Mouse (Mus musculus) neural tube, embryonic 13.5 days (tissue): ENCODE measurements around the gene Wnt7a. TPM values are rescaled to one million over a fixed set of nuclear protein-coding genes. Genes with fewer than 3 reads are reported as not detected.
A peak's percentile ranks its signal among the peaks of the same experiment; 100 is the strongest.

Experiments
- ATAC-seq: fragments of 200-750 bp; cut with Nextera tagmentation; 2 replicates; pipeline ENCODE4 v1.8.0; 2017; ENCODE audit warnings: low read depth, mild to moderate bottlenecking, moderate TSS enrichment, moderate library complexity
- H3K27ac ChIP-seq: fragments of 300-500 bp; sonication (generic); replicated peaks from 2 replicates; pipeline ENCODE4 v1.5.1; 2015; ENCODE audit warnings: moderate library complexity, mild to moderate bottlenecking, inconsistent platforms
- H3K27me3 ChIP-seq: fragments of 300-500 bp; sonication (generic); 2 replicates; pipeline ENCODE4 v1.6.1; 2015; ENCODE audit warnings: mild to moderate bottlenecking, inconsistent platforms
- H3K36me3 ChIP-seq: fragments of 300-500 bp; sonication (generic); 2 replicates; pipeline ENCODE4 v1.6.1; 2015; ENCODE audit warnings: mild to moderate bottlenecking, inconsistent platforms
- H3K4me1 ChIP-seq: fragments of 300-500 bp; sonication (generic); replicated peaks from 2 replicates; pipeline ENCODE4 v1.6.1; 2015; ENCODE audit warnings: inconsistent platforms
- H3K4me2 ChIP-seq: fragments of 300-500 bp; sonication (generic); 2 replicates; pipeline ENCODE4 v1.6.1; 2015; ENCODE audit warnings: inconsistent platforms, mild to moderate bottlenecking, moderate library complexity
- H3K4me3 ChIP-seq: fragments of 300-500 bp; sonication (generic); 2 replicates; pipeline ENCODE4 v1.5.1; 2015; ENCODE audit warnings: mild to moderate bottlenecking, inconsistent platforms
- H3K9ac ChIP-seq: fragments of 300-500 bp; sonication (generic); 2 replicates; pipeline ENCODE4 v1.6.1; 2015; ENCODE audit warnings: moderate library complexity, mild to moderate bottlenecking, inconsistent platforms
- H3K9me3 ChIP-seq: fragments of 300-500 bp; sonication (generic); 2 replicates; pipeline ENCODE4 v1.6.1; 2016; ENCODE audit warnings: inconsistent platforms
- WGBS: fragments of 180-500 bp; shearing (Covaris S2); methylation state at CpG from one replicate; pipeline ENCODE4 v1.1.7; 2015; 5-methylcytosine and 5-hydroxymethylcytosine counted together
- polyA plus RNA-seq: library from polyadenylated mRNA; unstranded; fragments of >200 nt; fragmentation: Nextera tagmentation; extraction: Ambion mirVana; gene quantifications from 2 replicates; pipeline ENCODE4 v1.2.1, GENCODE M21; 2015

The Wnt7a gene
- 10.1 and 10.4 TPM in 2 replicates for polyA plus RNA-seq

- Histone ChIP-seq H3K27ac (peak within 1 kb of the TSS; percentile 43), H3K9me3 (no peaks in the 10 kb centered on the region), H3K4me2 (peak within 1 kb of the TSS; percentile 89), H3K27me3 (peaks cover 65% of the 10 kb centered on the region), H3K36me3 (peaks cover 8% of the 10 kb centered on the region; the same call in 1 of the 2 replicates), H3K4me1 (peaks cover 28% of the 10 kb centered on the region), H3K4me3 (peak within 1 kb of the TSS; percentile 67), H3K9ac (peak within 1 kb of the TSS; percentile 76)
- under 1% methylated on average over 37 of the region's 51 CpGs for WGBS
- ATAC-seq: peak; percentile 68
These were observed at the start of gene Wnt7a for GRCm38 (mm10) chr6:91410961-91411368. Gene Wnt7a, minus strand, starts transcription at chr6:91411363.

GRCm38 (mm10) chr6:91459471-91459870, 48.3 kb upstream of the Wnt7a start:
- no peak overlapping the region for H3K27ac ChIP-seq
- peaks cover 19% of the 10 kb centered on the region for H3K36me3 ChIP-seq
- WGBS: 80% methylated on average over 1 of the region's 1 CpGs
- no peak overlapping the region for H3K4me2 ChIP-seq
- H3K9ac ChIP-seq: no peak overlapping the region
- no peak for ATAC-seq
- no peaks in the 10 kb centered on the region for H3K27me3 ChIP-seq
- no peaks in the 10 kb centered on the region for H3K9me3 ChIP-seq
- no peak overlapping the region for H3K4me3 ChIP-seq
- no peaks in the 10 kb centered on the region for H3K4me1 ChIP-seq

- no peaks in the 10 kb centered on the region for H3K36me3 ChIP-seq
- peaks cover 5% of the 10 kb centered on the region; the same call in 1 of the 2 replicates for H3K27me3 ChIP-seq
- ATAC-seq: no peak
- H3K4me3 ChIP-seq: no peak overlapping the region
- no peak overlapping the region for H3K9ac ChIP-seq
- no peak overlapping the region for H3K27ac ChIP-seq
- no peaks in the 10 kb centered on the region for H3K4me1 ChIP-seq
- no peaks in the 10 kb centered on the region for H3K9me3 ChIP-seq
- H3K4me2 ChIP-seq: no peak overlapping the region
- 76% methylated on average over 5 of the region's 5 CpGs for WGBS
These were observed 43.4 kb upstream of the Wnt7a start for GRCm38 (mm10) chr6:91454546-91454945.

- no peaks in the 10 kb centered on the region for H3K4me1 ChIP-seq
- ATAC-seq: no peak
- no peak overlapping the region for H3K9ac ChIP-seq
- 67% methylated on average over 1 of the region's 1 CpGs for WGBS
- H3K4me2 ChIP-seq: no peak overlapping the region
- peaks cover 14% of the 10 kb centered on the region for H3K27me3 ChIP-seq
- no peak overlapping the region for H3K4me3 ChIP-seq
- no peak overlapping the region for H3K27ac ChIP-seq
- H3K9me3 ChIP-seq: no peaks in the 10 kb centered on the region
- no peaks in the 10 kb centered on the region for H3K36me3 ChIP-seq
These were observed 40.9 kb upstream of the Wnt7a start for GRCm38 (mm10) chr6:91452056-91452455.

GRCm38 (mm10) chr6:91449472-91450225, 38.5 kb upstream of the Wnt7a start:
- no peaks in the 10 kb centered on the region for H3K36me3 ChIP-seq
- no peaks in the 10 kb centered on the region for H3K9me3 ChIP-seq
- 62% methylated on average over 3 of the region's 3 CpGs for WGBS
- no peak overlapping the region for H3K4me3 ChIP-seq
- peaks cover 14% of the 10 kb centered on the region for H3K27me3 ChIP-seq
- no peak for ATAC-seq
- no peak overlapping the region for H3K27ac ChIP-seq
- H3K4me1 ChIP-seq: no peaks in the 10 kb centered on the region
- no peak overlapping the region for H3K4me2 ChIP-seq
- H3K9ac ChIP-seq: no peak overlapping the region

GRCm38 (mm10) chr6:91445316-91445715, 34.2 kb upstream of the Wnt7a start:
- no peak overlapping the region for H3K9ac ChIP-seq
- H3K4me3 ChIP-seq: no peak overlapping the region
- 64% methylated on average over 3 of the region's 3 CpGs for WGBS
- H3K27ac ChIP-seq: no peak overlapping the region
- ATAC-seq: no peak
- no peak overlapping the region for H3K4me2 ChIP-seq
- no peaks in the 10 kb centered on the region for H3K9me3 ChIP-seq
- H3K36me3 ChIP-seq: no peaks in the 10 kb centered on the region
- peaks cover 10% of the 10 kb centered on the region for H3K4me1 ChIP-seq
- H3K27me3 ChIP-seq: peaks cover 14% of the 10 kb centered on the region

- no peaks in the 10 kb centered on the region for H3K36me3 ChIP-seq
- H3K4me1 ChIP-seq: peaks cover 12% of the 10 kb centered on the region
- WGBS: 8% methylated on average over 19 of the region's 19 CpGs
- peak overlapping the region; percentile 96 for H3K4me2 ChIP-seq
- H3K27ac ChIP-seq: peak overlapping the region; percentile 72
- H3K9me3 ChIP-seq: no peaks in the 10 kb centered on the region
- H3K27me3 ChIP-seq: peaks cover 24% of the 10 kb centered on the region
- H3K4me3 ChIP-seq: peak overlapping the region; percentile 62
- H3K9ac ChIP-seq: peak overlapping the region; percentile 82
- peak; percentile 68 for ATAC-seq
These were observed 30.0 kb upstream of the Wnt7a start for GRCm38 (mm10) chr6:91441145-91441662.

GRCm38 (mm10) chr6:91440474-91441144, 29.4 kb upstream of the Wnt7a start:
- H3K9me3 ChIP-seq: no peaks in the 10 kb centered on the region
- H3K27me3 ChIP-seq: peaks cover 30% of the 10 kb centered on the region
- peaks cover 12% of the 10 kb centered on the region for H3K4me1 ChIP-seq
- ATAC-seq: peak; percentile 94
- peak overlapping the region; percentile 73 for H3K27ac ChIP-seq
- no peaks in the 10 kb centered on the region for H3K36me3 ChIP-seq
- WGBS: 2% methylated on average over 30 of the region's 30 CpGs
- peak overlapping the region; percentile 82 for H3K9ac ChIP-seq
- peak overlapping the region; percentile 62 for H3K4me3 ChIP-seq
- H3K4me2 ChIP-seq: peak overlapping the region; percentile 96

GRCm38 (mm10) chr6:91424151-91424550, 13.0 kb upstream of the Wnt7a start:
- no peaks in the 10 kb centered on the region for H3K9me3 ChIP-seq
- peaks cover 15% of the 10 kb centered on the region; the same call in 1 of the 2 replicates for H3K27me3 ChIP-seq
- no peaks in the 10 kb centered on the region; the same call in 1 of the 2 replicates for H3K4me1 ChIP-seq
- H3K9ac ChIP-seq: no peak overlapping the region
- no peaks in the 10 kb centered on the region for H3K36me3 ChIP-seq
- H3K4me3 ChIP-seq: no peak overlapping the region
- WGBS: 34% methylated on average over 4 of the region's 4 CpGs
- no peak overlapping the region for H3K4me2 ChIP-seq
- no peak for ATAC-seq
- no peak overlapping the region for H3K27ac ChIP-seq

- Histone ChIP-seq H3K9ac (no peak overlapping the region), H3K4me1 (no peaks in the 10 kb centered on the region; the same call in 1 of the 2 replicates), H3K36me3 (no peaks in the 10 kb centered on the region), H3K4me2 (no peak overlapping the region), H3K27ac (no peak overlapping the region), H3K27me3 (peaks cover 32% of the 10 kb centered on the region), H3K9me3 (no peaks in the 10 kb centered on the region), H3K4me3 (no peak overlapping the region)
- 64% methylated on average over 4 of the region's 4 CpGs for WGBS
- ATAC-seq: no peak
These were observed 10.5 kb upstream of the Wnt7a start for GRCm38 (mm10) chr6:91421629-91422028.

- H3K9me3 ChIP-seq: no peaks in the 10 kb centered on the region
- WGBS: 81% methylated on average over 5 of the region's 5 CpGs
These were observed 6.2 kb upstream of the Wnt7a start for GRCm38 (mm10) chr6:91417291-91417845.

GRCm38 (mm10) chr6:91416146-91416545, 5.0 kb upstream of the Wnt7a start:
- H3K9ac ChIP-seq: no peak overlapping the region
- 80% methylated on average over 4 of the region's 4 CpGs for WGBS
- 0 out of 2 replicates have a peak, but pooled peaks cover 3% of the 10 kb centered on the region for H3K4me1 ChIP-seq
- no peaks in the 10 kb centered on the region for H3K9me3 ChIP-seq
- H3K4me3 ChIP-seq: no peak overlapping the region
- H3K27me3 ChIP-seq: peaks cover 72% of the 10 kb centered on the region
- H3K4me2 ChIP-seq: no peak overlapping the region
- no peak for ATAC-seq
- H3K36me3 ChIP-seq: no peaks in the 10 kb centered on the region
- no peak overlapping the region for H3K27ac ChIP-seq

More at GRCm38 (mm10) chr6:91417291-91417845, 6.2 kb upstream of the Wnt7a start:
- Histone ChIP-seq H3K4me3 (no peak overlapping the region), H3K9ac (no peak overlapping the region), H3K27ac (no peak overlapping the region), H3K4me2 (no peak overlapping the region), H3K36me3 (no peaks in the 10 kb centered on the region), H3K4me1 (no peaks in the 10 kb centered on the region), H3K27me3 (peaks cover 68% of the 10 kb centered on the region)
- ATAC-seq: no peak
